Mouse (Mus musculus): ENCODE data around the gene Ifna14.
A peak's percentile ranks its signal among the peaks of the same experiment; 100 is the strongest.
"Not testable (repeated sequence)": the region's sequence is repeated elsewhere in the genome, so short reads cannot be mapped to it uniquely, and the experiment has no call there.

The Ifna14 gene

DNA sequence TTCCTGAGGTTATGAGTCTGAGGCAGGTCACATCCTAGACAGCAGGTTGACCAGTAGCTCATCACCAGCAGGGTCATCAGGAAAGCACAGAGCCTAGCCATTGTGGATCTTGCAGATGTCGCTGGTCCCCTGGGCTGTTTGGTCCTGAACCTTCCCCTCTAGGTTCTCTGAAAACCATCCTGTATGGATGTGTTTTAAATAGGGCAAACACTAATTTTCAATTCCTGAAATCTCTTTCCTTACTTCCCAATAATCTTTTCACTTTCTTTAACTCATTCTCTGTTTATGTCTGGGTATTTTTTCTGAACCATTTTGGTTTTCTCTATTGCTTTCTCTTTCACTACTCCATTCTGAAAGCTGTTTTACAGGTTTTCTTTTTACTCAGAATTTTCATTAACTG lies at the start of gene Ifna14:
TSS of gene Ifna14 (minus strand) at position 101 of the 400 bp plus-strand sequence.
- no peak for DNase-seq (ENCODE audit: low read depth)

DNA sequence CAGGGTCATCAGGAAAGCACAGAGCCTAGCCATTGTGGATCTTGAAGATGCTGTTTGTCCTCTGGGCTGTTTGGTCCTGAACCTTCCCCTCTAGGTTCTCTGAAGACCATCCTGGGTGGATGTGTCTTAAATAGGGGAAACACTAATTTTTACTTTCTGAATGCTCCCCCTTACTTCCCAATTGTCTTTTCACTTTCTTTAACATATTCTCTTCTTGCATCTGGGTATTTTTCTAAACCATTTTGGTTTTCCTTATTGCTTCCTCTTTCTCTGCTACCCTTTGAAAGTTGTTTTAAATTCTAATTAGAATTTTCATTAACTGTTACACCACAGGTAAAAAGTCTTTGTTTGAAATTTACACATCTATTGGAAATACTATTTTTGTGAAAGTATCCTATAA lies 31.7 kb upstream of the Ifna14 start, which contains the start of gene Ifna12:
TSS of gene Ifna12 (minus strand) at position 101 of the 400 bp plus-strand sequence.
- DNase-seq (ENCODE audit: low read depth) = no peak

DNA sequence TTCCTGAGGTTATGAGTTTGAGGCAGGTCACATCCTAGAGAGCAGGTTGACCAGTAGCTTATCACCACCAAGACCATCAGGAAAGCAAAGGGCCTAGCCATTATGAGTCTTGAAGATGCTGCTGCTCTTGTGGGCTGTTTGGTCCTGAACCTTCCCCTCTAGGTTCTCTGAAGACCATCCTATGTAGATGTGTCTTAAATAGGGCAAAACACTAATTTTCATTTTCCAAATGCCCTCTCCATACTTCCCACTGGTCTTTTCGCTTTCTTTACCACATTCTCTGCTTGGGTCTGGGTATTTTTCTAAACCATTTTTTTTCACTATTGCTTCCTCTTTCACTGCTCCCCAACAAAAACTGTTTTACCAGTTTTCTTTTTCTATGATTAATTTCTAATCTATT lies 20.7 kb upstream of the Ifna14 start, which contains the start of gene Ifna9:
TSS of gene Ifna9 (minus strand) at position 101 of the 400 bp plus-strand sequence.
- no peak for DNase-seq (ENCODE audit: low read depth)

- DNase-seq (ENCODE audit: low read depth) = no peak
These were observed 9.8 kb downstream of the Ifna14 start for GRCm38 (mm10) chr4:88561791-88562190.

- not testable (repeated sequence) for DNase-seq (ENCODE audit: low read depth)
These were observed 13.5 kb downstream of the Ifna14 start, which contains the start of gene Ifna15 for GRCm38 (mm10) chr4:88558145-88558544. TSS of gene Ifna15 (minus strand) at chr4:88558245.

DNA sequence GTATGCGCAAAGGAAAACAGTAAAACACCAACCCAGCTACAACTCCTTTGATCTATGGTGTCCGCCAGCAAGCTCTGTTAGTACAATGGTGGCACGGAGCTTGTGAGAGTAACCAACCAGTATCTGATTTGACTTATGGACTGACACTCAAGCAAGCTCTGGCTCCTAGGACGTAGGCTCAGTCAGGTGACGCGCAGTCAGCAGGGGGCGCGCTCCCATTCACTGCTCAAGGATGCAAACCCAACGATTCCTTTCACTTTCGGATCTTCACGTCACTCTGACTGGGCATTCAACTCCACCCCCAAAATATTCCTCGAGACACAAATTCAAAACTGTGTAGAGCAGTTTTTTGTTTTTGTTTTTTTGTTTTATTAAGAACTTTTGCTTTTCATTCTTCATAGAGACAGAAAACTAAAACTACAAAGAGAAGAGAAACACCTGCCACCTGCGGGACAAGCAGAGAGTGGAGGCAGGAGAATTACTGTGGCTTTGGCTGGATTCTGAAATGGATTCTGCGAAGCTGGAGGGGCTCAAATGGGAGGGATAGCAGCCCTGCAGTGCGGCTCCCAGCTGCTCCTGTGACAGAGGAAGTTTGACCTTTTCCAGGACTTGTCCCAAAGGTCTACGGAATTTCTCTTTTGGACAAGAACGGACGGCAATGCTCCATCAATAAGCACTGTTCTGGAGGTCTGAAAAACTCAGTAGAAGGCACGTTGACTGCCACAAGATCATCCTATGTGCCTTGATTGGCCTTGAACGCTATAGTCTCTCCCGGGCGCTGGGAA lies 21.2 kb downstream of the Ifna14 start:
- DNase-seq (ENCODE audit: low read depth) = peak; percentile 90

GRCm38 (mm10) chr4:88547986-88548385 lies 23.6 kb downstream of the Ifna14 start:
- DNase-seq (ENCODE audit: low read depth) = no peak

DNA sequence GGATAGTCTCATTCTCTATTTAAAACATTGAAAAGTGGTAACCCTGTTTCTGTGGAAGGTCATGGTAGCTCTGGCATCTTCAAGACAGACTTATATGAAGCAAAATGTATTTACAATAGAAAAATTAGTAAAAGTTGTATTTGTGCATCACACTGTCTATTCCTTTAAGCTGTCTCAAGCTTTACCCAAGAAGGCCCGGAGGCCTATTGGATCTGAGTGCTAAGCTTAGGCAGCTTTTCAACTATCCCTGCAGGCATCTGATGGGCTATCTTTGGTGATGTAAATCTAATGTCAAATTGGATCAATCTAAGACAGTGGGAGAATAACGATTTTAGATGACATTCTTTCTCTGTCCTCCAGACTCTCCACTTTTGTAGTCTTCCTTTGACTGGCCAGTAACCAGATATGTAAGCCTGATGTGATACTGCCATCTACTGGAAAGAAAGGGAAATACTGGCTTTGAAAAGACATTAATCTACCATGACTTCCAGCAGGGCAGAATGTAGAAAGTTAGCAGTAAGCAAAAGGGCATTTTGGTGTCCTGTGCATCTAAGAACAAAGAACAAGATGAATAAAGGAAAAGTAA lies 27.9 kb downstream of the Ifna14 start:
- peak; percentile 63 for DNase-seq (ENCODE audit: low read depth)

DNA sequence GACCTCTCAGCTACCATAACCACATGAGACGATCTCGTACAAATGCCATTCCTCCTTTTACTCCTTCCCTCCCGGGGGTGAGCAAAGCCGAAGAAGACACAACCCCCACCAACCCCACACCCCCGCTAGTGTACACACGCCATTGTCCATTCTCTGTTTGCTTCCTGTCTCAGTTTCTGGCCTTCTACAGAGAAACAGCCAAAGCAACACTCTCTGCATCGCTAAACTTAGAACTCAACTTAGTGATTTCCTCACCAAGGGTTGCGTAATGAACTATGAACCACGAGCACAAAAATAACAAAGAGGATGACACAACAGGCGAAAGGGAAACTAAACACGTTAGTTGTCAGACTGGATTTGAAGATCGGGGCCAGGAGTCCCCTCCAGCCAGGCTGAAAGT lies 34.3 kb downstream of the Ifna14 start:
- no peak for DNase-seq (ENCODE audit: low read depth)

DNA sequence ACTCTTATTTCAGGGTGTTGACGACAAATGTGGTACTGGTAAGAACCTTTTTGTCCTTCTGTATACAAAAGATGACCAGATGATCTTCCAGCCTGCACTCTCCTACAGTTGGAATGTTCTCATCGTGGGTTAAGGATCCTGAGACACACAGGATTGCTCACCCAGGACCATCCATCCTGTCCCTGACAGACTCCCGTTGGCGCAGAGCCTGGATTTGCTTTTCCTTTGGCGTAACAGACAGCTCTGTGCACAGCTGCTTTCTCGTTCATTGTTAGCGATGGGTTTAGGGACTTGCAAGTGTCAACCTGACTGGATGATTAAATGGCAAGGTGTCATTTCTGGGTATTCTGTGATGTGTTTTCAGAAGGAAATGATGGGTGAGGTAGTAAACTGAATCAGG lies 35.0 kb downstream of the Ifna14 start:
- no peak for DNase-seq (ENCODE audit: low read depth)

DNA sequence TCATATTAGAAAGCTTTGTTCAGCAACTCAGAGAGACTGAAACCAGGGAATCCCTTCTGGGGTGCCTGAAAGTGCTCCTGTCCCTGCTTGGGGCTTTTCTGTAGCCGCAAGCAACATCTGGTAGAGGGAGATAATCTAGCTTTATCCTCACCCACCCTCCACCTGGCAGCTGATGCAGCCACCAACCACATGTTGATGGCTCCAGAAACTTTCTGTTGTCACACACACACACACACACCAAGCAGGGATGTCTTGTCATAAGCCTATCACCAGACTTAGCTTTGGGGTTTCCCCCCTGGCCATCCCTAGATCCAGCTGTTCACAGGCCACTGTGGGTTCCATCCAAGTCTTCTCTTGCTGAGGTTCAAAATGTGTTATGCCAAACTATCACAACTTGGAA lies 35.9 kb downstream of the Ifna14 start:
- DNase-seq (ENCODE audit: low read depth) = peak; percentile 32

DNA sequence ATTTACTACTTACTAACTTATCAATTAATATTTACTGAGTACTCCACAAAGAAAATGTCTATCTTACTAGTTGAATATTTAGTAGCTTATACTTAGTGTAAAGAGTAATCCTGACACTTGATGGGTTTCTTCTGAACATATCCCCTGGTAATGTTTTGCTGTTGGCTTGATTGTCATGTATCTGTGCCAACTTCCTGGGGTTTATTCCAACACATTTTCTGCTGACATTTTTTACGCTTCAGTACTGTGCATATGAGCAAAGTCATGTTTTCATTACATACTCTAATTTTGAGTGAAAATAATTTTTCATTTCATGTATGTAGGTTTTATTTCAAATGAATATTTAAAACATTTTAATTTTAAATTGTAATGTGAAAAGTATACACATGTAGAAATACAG lies 36.7 kb downstream of the Ifna14 start:
- DNase-seq (ENCODE audit: low read depth) = no peak

GRCm38 (mm10) chr4:88533499-88533898 lies 38.1 kb downstream of the Ifna14 start:
- no peak for DNase-seq (ENCODE audit: low read depth)

- DNase-seq (ENCODE audit: low read depth) = no peak
These were observed 40.7 kb downstream of the Ifna14 start for GRCm38 (mm10) chr4:88530892-88531291.

DNA sequence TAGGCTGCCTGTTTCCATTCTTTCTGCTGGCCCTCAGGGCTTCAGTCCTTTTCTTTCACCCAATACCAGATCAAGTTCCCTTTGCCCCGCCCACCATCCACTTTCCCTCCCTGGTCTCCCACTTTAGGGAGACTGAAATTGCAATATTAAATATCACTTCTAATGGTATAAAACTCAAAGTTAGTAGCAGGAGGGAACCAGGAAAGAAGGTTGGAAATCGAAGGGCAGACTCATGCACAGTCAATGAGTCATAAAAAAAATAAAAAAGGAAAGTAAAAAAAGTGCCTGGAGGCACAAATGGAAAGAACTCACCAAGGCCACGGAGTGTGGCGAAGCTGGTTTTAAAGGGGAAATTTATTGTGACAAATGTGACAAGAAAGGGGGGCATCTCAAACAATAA lies 41.3 kb downstream of the Ifna14 start:
- DNase-seq (ENCODE audit: low read depth) = no peak

- no peak for DNase-seq (ENCODE audit: low read depth)
These were observed 45.1 kb downstream of the Ifna14 start for GRCm38 (mm10) chr4:88526379-88527049.

DNA sequence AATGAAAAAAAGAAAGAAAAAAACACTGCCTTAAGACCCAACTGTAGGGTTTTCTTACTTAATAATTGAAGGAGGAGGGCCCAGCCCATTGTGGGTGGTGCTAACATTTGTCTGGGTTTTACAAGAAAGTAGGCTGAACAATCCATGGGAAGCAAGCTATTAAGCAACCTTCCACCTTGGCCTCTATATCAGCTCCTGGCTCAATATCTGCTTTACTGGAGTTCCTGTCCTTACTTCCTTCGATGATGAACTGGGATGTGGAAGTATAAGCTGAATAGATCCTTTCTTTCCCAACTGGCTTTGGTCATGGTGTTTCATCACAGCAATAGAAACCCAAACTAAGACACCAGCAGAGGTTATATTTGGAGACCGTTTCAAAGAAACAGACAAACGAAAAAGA lies 46.2 kb downstream of the Ifna14 start:
- no peak for DNase-seq (ENCODE audit: low read depth)

DNA sequence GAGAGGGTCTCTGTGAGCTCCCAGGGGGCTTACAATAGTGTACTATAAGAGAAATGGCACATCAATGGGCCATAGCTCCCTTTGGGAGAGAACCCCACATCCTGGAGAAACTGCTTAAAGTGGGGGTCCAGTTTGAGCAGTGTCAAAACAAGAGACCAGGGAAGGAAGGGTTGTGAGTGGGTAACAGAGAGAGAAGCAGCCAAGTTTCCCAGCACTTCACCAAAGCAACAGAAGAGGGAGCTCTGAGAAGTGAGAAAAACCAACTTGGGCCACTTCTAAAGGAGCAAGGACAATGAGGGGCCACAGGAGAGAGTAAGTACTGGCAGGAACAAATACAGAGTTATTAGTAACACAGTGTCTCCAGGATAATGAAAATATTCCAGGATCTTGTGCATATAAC lies 48.4 kb downstream of the Ifna14 start:
- no peak for DNase-seq (ENCODE audit: low read depth)

GRCm38 (mm10) chr4:88522674-88523073 lies 48.9 kb downstream of the Ifna14 start, which contains the start of gene Ifnb1:
TSS of gene Ifnb1 (minus strand) at chr4:88522774.
- DNase-seq (ENCODE audit: low read depth) = no peak

Data from c-Kit-positive CD71-positive TER-119-negative erythroid progenitor cells, embryonic 14.5 days (primary cell).